ENCODE assay signal across 7 mouse cellular contexts in the genomic region with DNA sequence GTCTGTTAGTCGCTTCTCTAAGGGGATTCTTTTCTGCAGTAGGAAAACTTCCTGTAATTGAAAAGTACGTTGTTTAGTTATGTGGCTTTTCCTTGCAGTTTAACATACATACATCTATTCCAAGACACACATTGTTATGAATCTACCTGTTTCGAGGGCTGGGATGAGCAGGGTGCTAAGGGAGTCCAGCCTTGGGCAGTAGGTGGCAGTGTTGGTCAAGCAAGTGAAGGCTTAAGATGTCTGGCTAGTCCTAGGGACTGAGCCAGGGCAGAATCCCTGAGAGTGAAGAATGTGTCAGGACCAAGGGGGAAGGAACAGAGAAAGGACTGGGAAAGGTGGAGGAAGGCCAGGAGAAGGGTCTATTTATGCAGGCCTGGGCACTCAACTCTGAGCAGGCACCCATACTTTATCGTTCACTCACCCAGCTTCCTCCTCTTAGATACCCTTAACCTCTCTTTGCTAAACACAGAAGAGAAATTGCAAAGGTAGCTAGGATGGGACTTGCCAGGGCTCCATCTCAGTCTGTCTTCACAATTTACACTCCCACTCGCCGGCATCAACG. TPM values are rescaled to one million over a fixed set of nuclear protein-coding genes. Genes with fewer than 3 reads are reported as not detected.
DNase-seq lines count a peak whose midpoint lies in the region; ATAC-seq and TF ChIP-seq lines count a peak whose summit lies in the region.

No protein-coding gene starts in this region.

- peak; percentile 70 for DNase-seq in R1 (ENCODE audit: low read depth, low spot score)
- peak; percentile 9 for DNase-seq in c-Kit-positive CD71-positive TER-119-positive erythroid progenitor cells, embryonic 14.5 days (ENCODE audit: low spot score)
- DNase-seq in forelimb bud, embryonic 11.5 days (ENCODE audit: low read depth, low spot score): peak; percentile 69
- peak; percentile 10 for DNase-seq in induced T-regulatory cell, adult 2 months (ENCODE audit: low read depth)
- peak; percentile 63 to 74 for DNase-seq in left cerebral cortex, adult 2 months (ENCODE audit: extremely low spot score in 1 of 2, low spot score in 2 of 2)
- peak; percentile 77 for DNase-seq in mesoderm, embryonic 11.5 days (ENCODE audit: low read depth, low spot score)

- no peaks in the 10 kb centered on the region for H3K9me3 ChIP-seq in stomach, embryonic 16.5 days (replicated peaks; ENCODE audit: control insufficient read depth, low read length)

- TF ChIP-seq CTCF in left cerebral cortex, adult 2 months (IDR thresholded peaks at IDR 0.05): peak; percentile 83

- H3K4me3 ChIP-seq in left cerebral cortex, adult 2 months: no peak overlapping the region
- H3K4me3 ChIP-seq in stomach, embryonic 16.5 days (replicated peaks; ENCODE audit: low read length): no peak overlapping the region

- no peaks in the 10 kb centered on the region for H3K4me1 ChIP-seq in stomach, embryonic 16.5 days (ENCODE audit: control insufficient read depth, insufficient read depth, low read length)

- 42% methylated on average over 7 of the region's 7 CpGs for WGBS in stomach, embryonic 16.5 days

- no peaks in the 10 kb centered on the region for H3K36me3 ChIP-seq in stomach, embryonic 16.5 days (ENCODE audit: control insufficient read depth, insufficient read depth, low read length)

- no peaks in the 10 kb centered on the region for H3K27me3 ChIP-seq in stomach, embryonic 16.5 days (ENCODE audit: control insufficient read depth, insufficient read depth, low read length)

- no peak overlapping the region for H3K9ac ChIP-seq in stomach, embryonic 16.5 days (ENCODE audit: low read length)

- peak; percentile 85 for ATAC-seq in stomach, embryonic 16.5 days (ENCODE audit: insufficient read depth, low FRiP score)

- no peak overlapping the region for H3K27ac ChIP-seq in left cerebral cortex, adult 2 months
- H3K27ac ChIP-seq in stomach, embryonic 16.5 days (ENCODE audit: low read length): no peak overlapping the region

- no peak overlapping the region for H3K4me2 ChIP-seq in stomach, embryonic 16.5 days (ENCODE audit: low read depth, low read length)

- intact Hi-C loops in left cerebral cortex, adult 2 months (cut with DNase I): loop anchor here (5.0 kb wide), 3 partner anchors 417 to 1682 kb away; no protein-coding TSS in a partner anchor

RNA-seq across cellular contexts. Expression of gene Dhx32, which starts 23.2 kb away (rescaled TPM):
- 10 to 100 TPM; 36.8 to 40.8 TPM for total RNA-seq in left cerebral cortex, adult 2 months (2021)
- 46.8 and 56.9 TPM in 2 replicates for polyA plus RNA-seq in stomach, embryonic 16.5 days (2015; fragmentation: Nextera tagmentation; extraction: Ambion mirVana)

RNA-seq across cellular contexts. Expression of gene Fank1, which starts 29.0 kb away (rescaled TPM):
- total RNA-seq in left cerebral cortex, adult 2 months (2021): 1 to 10 TPM; 3.6 to 4.1 TPM
- 0.21 and 0.39 TPM in 2 replicates for polyA plus RNA-seq in stomach, embryonic 16.5 days (2015; fragmentation: Nextera tagmentation; extraction: Ambion mirVana)

Comparison
In these comparisons a context has a peak if more than half of its experiments do, and no peak if none do; other contexts are left out.
1. DNase-seq: peak in every context shown above with its lines; median percentile 77 in mesoderm, embryonic 11.5 days; 70 in R1; 69 in forelimb bud, embryonic 11.5 days; 68 in left cerebral cortex, adult 2 months; 10 in induced T-regulatory cell, adult 2 months; 9 in c-Kit-positive CD71-positive TER-119-positive erythroid progenitor cells, embryonic 14.5 days.